Mouse (Mus musculus): ENCODE measurements around the gene Dmgdh.

The Dmgdh gene

DNA sequence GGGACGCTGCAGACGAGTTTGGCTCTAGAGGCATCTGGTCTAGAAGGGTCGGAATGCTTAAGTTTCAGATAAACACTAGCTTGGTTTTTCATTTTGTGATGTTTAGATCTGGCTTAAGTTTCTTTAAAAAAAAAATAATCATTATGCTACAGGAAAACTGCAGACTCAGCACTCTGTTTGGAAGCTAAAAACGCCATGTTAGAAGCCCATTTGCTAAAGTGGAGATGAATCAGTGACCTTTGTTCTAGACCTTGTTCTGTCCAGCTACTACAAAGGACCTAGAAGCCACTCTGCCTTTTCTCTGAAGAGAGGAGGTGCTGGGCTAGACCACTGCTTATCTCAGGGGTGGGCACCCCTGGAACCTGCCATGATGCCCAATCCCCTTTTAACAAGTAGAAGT, 36.1 kb downstream of the Dmgdh start:
- DNase-seq (ENCODE audit: low spot score in 2 of 2), result no peak

DNA sequence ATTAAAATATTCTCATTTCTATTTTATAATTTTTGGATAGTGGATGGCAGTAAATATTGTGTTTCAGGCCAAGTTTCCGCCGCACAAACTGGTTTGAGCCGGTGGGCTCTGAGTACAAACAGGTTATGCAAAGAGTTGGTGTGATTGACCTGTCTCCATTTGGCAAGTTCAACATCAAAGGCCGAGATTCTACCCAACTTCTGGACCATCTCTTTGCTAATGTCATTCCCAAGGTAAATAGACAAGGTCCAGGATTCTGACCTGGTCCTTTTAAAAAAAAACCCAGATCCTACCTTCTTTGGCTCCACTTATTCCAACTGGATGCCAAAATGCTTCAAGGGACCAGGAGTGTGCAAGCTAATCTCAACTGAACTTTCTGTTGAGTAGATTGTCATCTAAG, 37.0 kb downstream of the Dmgdh start:
- no peak for DNase-seq (ENCODE audit: low spot score in 2 of 2)

DNA sequence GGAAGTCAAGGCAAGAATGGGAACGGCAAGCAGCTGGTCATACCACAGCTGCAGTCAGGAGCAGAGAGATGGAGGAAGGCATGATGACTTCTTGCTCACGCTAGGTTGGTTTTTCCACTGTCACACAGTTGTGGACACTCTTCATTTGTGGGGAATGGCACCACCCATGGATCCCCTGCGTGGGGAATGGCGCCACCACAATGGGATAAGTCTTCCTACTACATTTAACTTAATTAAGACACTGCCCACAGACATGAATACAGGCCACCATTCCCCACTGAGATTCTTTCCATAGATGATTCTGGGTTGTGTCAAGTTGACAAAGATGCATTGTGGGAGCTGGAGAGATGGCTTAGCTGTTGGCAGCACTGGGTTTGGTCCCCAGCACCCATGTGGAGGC, 38.1 kb downstream of the Dmgdh start:
- no peak for DNase-seq (ENCODE audit: low spot score in 2 of 2)

GRCm38 (mm10) chr13:93713826-93714225, 39.6 kb downstream of the Dmgdh start:
- no peak for DNase-seq (ENCODE audit: low spot score in 2 of 2)

DNA sequence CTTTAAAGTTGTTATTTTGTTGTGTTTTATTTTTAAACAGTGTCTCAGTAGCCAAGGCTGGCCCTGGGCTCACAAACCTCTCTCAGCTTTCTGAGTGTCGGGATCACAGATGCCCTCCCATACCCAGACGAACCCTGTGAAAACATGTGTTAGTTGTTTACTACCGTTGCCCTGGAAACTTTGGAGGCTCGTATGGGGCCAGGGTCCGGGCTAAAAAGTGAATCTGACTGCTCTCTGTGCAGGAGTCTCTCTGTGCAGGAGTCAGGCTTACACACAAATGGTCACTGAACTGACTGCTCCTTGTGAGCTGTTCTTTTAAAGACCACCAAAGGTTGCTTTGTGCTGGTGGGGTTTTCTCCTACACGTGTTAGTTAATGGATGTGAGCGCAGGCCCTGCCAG, 42.9 kb downstream of the Dmgdh start:
- DNase-seq (ENCODE audit: low spot score in 2 of 2), result no peak

DNA sequence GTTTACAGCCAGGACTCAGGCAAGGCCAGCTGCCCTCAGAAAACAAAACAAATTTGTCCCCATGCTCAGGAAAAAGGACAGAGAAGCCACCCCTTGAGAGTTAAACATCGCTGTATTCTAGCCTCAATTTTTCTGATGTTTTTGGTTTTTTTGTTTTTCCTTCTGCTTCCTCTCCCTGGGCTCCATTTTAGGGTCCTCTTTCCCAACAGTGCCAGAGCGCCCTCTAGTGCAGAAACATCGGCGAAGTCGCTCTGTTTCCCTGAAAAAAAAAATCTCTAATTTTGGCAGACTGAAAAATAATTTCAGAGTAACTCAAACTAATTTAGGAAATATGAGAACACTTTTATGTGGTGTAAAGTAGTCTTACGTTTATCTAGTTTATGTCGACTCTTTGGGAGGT, 44.7 kb downstream of the Dmgdh start:
- no peak for DNase-seq (ENCODE audit: low spot score in 2 of 2)

DNA sequence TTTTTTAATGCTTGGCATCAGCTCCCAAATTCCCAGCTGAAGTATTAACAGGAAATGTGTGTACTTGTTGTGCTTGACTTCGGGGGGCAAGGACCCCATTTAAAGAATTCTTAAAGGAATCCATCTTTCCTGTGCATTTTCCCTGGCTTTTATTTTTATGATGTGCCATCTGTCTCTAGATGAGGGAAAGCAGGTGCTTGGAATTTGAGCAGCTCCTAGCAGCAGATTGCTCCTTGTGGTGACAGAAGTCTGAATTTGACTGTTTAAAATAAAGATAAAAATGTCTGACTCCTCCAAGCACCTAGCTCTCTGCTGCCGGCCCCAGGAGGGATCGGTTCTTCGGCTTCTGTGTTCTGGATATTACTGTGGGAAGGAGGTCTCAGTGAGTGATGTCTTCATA, 47.7 kb downstream of the Dmgdh start:
- no peak for DNase-seq (ENCODE audit: low spot score in 2 of 2)

DNA sequence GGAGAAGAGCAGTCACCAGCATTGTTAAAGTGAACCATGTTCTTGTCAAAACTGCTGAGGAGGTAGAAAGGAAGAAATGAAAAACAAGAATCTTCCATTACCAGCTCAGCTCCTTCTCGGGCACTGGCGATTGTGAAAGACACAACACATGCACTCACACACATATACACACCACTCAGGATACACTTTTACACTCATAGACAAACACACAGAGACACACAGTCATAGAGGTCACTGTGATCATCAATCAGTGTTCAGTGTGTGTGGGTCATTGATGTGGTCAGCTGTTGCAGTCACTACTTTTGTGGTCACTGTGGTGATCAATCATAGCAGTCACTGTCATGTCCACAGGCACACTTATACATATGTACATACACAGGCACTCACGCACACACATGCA, 49.2 kb downstream of the Dmgdh start:
- no peak for DNase-seq (ENCODE audit: low spot score in 2 of 2)

DNA sequence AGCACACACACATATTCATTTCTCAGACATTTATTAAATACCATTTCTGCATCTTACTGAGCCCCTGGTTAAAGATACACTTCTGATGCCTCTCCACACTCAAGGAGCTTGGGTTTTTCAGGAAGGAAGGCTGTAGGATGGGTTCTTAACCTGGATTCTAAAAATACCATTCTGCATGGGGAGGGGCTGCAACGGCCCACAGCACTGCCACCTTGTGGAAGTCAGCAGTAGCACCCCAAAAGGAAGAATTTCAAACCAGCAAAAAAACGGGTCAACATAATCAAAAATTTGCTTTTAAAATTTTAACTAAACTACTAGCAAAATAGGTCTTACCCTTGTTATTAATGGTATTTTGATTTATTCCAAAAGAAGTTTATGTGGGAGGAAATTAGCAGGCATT, 50.0 kb downstream of the Dmgdh start:
- no peak for DNase-seq (ENCODE audit: low spot score in 2 of 2)

GRCm38 (mm10) chr13:93735131-93735636, 61.0 kb downstream of the Dmgdh start:
- no peak for DNase-seq (ENCODE audit: low spot score in 2 of 2)

DNA sequence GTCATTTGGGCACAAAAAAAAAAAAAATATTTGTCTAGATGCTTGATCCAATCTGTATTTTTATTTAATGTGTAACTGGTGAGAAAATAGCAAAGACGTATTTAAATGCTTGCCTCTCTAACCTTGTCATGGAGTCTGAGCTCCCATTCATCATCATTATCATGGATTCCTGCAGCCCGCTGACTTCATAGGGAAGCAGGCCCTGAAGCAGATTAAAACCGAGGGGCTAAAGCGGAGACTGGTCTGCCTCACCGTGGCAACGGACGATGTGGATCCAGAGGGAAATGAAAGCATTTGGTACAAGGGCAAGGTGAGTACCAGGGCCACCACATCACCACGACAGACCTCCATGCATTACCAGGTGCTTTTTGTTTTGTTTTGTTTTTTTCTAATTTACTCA, 69.9 kb downstream of the Dmgdh start:
- DNase-seq (ENCODE audit: low spot score in 2 of 2), result no peak

DNA sequence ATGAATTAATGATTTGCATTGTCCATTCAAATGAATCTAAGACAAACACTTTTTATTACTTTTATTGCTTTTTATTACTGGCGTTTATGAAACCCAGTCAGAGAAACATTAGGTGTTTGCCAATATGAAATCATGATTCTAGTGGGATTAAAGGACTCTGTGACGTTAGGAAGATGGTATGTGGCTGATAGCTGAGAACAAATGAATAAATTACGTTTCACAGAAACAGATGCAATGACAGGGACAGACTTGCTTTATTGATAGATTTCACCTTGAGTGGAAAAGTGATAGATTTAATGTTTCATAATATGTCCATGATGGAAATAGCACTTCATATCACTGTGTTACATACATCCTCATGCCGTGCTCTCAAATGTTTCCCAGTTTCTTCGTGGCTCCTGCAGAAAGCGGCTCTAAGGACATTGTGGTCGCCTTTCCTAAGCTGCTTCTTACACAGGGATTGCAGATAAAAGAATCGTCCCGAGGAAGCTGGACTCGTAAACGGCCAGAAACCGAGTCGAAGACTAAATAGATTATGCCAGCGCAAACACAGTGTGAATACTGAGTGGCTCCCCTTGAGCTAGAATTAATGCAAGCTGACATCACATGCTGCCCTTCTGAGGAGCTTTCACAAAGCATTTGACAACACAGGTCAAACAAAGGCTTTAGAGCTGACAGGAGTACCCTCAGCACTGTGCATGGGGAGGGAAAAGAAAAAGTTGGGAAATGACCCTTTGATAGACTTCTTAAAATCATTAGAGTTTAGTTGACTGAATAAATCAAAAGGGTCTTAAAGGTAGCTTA, 78.6 kb downstream of the Dmgdh start:
- no peak for DNase-seq (ENCODE audit: low spot score in 2 of 2)

GRCm38 (mm10) chr13:93755084-93755483, 80.9 kb downstream of the Dmgdh start:
- no peak for DNase-seq (ENCODE audit: low spot score in 2 of 2)

DNA sequence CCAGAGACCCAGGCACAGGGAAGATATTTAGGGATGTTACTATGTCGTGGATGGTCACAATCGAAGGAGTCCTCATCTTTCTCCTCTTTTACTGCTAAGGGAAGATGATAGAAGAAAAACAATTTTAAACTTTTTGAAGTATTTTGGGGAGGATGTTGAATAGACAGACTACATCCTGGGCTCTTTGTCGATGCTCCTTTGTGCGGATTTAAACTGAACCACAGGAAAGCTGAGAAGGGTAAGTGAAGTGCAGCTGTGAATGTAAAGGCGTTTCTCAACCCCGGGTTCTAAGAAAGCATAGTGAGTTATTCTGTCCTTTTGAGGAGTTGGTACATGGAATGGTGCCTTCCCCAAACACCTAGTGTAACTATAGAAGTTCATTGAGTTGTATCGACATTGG, 82.4 kb downstream of the Dmgdh start:
- no peak for DNase-seq (ENCODE audit: low spot score in 2 of 2)

DNA sequence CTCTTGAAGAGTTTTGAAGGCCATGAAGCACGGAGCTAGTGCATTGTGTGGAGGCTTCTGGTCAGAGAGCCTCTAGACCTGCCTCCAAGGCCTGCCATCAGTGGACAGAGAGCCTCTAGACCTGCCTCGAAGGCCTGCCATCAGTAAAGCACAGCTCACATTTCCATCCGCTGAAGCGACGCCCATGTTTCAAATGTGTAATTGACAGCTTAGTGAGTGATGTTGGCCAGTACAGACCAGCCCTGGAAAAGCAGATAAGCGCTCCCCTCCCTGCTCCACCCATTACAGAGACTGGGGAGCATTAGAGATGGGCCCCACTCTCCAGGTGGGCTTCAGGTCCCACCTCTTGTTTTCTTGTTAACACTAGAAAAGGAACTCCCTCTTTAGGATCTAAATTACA, 83.3 kb downstream of the Dmgdh start:
- no peak for DNase-seq (ENCODE audit: low spot score in 2 of 2)

- no peak for DNase-seq (ENCODE audit: low spot score in 2 of 2)
These were observed 84.1 kb downstream of the Dmgdh start for GRCm38 (mm10) chr13:93758149-93758898.

DNA sequence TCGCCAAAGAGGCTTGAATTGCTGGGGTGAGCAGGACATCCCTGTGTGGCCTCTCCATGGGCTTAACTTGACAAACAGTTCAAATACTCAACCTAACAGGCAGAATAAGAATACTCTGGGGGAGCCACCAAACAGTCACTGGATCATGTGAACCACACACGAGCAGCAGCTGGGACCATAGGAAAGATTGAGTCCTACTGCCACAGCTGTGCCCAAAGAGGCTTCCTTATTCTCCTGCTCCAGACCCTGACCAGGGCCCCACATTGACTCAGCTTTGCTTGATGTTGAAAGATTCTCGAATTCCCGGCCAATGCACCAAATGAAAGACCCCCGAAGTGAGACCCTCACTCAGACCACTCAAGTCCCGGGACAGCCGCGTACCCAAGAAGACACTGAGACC, 87.6 kb downstream of the Dmgdh start:
- DNase-seq (ENCODE audit: low spot score in 2 of 2), result no peak

DNA sequence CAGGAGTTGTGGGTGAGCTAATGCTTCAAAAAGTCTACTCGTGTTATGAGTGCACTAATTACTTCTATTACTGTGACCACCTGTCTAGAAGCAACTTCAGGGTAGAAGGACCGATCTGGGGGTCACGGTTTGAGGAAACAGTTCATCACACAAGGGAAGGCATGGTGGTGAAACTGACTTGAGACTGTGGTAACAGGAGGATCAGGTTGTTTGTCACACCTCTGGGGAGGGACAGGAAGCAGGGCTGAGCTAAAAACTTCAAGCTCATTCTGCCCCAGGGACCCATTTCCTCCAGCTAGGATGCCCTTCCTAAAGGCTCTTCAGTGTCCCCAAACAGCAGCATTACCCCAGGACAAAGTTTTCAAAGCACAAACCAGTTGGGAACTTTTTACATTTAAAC, 88.6 kb downstream of the Dmgdh start:
- DNase-seq (ENCODE audit: low spot score in 2 of 2), result no peak

DNA sequence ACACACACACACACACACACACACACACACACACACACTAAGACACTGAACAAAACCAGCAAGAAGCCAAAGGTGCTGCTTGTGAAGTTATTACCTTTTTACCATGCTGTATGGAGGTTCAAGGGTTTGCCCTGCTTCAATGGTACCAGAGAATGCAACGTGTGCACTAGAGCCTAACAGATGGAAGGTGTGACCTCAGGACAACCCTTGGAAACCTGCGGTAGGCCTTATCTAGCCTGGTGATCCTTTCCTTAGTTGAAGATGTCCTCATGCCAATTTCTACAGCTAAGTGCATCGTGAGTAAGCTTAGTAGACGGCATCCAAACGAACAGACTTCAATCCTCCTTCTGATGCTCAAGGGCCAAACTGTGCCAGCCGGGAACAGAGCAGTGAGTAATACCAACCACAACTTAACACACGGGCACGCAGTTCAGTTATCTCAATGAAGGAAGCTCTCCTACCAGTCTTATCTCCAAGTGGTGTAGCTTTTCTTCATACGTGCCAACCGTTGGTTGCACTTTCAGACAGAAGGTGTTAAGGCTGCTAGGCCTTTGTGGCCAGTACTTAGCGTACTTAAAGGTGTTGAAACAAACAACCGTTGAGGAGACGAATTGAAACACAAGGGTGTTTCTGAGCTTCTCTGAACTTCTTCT, 90.2 kb downstream of the Dmgdh start:
- no peak for DNase-seq (ENCODE audit: low spot score in 2 of 2)

GRCm38 (mm10) chr13:93771031-93771587, 96.9 kb downstream of the Dmgdh start:
- no peak for DNase-seq (ENCODE audit: low spot score in 2 of 2)

DNA sequence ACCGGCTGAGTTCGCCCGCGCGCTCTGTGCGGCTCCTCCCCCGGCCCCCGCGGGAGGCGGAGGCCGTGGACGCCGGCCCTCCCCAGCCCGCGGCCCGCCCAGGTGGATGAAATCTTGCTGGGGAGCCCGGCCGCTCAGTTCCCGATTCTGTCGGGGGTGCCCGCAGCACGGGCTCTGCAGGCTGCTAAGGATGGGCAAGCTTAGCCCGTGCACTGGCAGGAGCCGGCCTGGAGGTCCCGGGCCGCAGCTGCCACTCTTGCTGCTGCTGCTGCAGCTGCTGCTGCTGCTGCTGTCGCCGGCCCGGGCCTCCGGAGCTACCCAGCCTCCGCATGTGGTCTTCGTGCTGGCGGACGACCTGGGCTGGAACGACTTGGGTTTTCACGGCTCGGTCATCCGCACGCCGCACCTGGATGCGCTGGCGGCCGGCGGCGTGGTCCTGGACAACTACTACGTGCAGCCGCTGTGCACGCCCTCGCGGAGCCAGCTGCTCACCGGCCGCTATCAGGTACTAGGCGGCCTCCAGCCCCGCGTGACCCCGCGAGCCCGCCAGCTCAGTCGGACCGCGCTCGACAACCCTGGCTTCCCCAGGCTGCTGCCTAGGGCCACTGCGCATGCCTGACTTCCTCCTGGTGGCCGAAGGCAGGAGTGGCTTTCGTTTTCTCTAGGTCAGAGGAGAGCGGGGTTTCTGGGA, 97.5 kb downstream of the Dmgdh start, which contains the start of gene Arsb:
Gene Arsb, plus strand, starts transcription at position 43 of the 691 bp plus-strand sequence.
- DNase-seq (ENCODE audit: low spot score in 2 of 2), result peak; percentile 64 to 67

- no peak for DNase-seq (ENCODE audit: low spot score in 2 of 2)
These were observed 98.0 kb downstream of the Dmgdh start for GRCm38 (mm10) chr13:93772279-93772636.
